Mouse (Mus musculus) ovary, postnatal 36 days (tissue): Measurements from ENCODE around the gene Klhdc4.

Experiments
- DNase-seq: peaks from one replicate; pipeline ENCODE4 v3.0.0; 2022; ENCODE audit warnings: low spot score, mixed read lengths

Klhdc4 gene

DNA sequence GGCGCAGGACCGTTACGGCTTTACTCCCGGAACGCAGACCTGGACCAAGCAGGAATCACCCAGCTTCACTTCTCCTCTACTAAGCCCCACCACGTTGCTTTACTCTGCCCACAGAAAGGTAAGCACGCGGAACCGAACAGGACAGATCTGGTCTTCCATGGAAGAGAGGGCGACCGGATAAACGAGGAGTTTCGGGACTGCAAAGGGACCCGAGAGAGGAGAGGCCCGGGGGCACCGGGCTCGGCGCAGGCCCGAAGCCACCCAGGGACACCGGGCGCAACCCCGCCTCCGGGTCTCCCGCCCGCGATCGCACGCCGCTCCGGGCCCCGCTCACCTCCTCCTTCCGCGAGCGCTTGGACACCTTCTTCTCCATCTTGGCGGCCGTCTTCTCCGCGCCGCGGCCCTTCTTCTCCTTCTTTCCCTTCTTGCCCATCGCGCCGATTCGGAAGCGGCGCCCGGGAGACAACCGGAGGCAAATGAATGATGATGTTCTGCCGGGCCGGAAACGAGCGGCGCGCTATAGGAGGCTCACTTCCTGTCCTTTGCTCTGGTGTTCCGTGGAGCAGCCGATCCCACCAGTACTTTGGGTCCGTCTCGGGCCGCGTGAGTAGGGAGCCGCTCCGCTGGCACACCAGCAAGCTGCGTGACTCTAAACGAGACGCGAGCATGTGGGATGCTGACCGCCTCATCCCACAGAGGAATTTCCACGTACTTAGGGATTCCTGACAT lies at the start of gene Klhdc4:
TSS of gene Klhdc4 (minus strand) at position 522 of the 729 bp plus-strand sequence.
- DNase-seq, result peak; percentile 85

DNA sequence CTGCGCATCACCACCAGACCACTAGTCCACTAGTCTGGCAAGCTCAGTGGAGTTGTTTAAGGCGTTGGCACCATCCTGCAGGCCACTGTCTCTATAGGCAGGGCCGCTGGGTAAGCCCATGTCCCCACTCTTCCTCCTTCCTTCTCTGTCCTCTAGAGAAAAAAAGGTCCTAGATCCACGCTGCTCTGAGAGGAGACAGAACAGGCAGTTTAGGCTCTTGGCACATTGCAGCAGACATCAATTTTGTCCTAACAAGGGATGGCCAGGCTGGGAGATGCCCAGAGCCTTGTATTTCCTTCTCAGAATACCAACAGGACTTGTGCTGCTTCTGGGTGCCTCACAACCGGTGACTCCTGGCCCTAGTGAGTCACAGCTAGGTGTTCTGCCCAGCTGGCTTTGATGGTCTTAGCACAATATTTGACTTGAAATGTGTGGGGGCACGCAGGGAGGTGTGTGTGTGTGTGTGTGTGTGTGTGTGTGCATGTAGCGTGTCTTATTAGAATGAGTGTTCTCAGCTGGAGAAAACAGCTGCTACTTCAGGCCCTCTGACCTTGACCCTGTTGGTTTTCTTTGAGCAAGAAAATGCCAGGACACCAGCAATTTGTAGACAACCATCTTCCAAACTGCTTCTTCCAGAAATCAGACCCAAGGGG lies 48.6 kb upstream of the Klhdc4 start:
- DNase-seq, result no peak

DNA sequence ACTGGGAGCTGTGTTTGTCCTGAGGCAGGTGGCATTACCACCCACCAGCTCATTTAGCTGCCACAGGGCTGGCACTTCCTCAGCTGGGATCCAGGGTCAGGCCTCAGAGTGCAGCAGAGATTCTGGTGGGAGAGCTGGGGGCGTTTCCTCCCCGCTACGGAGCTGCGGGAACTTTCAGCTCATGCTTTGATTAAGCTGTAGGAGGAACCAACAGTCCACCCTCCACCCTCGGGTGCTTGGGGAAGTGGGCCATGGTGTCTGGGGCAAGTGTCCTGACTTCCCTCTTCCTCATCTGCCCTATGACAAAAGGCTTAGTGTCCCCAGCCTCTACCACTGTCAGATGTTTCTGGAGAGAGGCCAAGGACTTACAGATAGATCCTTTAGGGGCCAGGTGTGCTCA lies 47.8 kb upstream of the Klhdc4 start:
- DNase-seq, result no peak

DNA sequence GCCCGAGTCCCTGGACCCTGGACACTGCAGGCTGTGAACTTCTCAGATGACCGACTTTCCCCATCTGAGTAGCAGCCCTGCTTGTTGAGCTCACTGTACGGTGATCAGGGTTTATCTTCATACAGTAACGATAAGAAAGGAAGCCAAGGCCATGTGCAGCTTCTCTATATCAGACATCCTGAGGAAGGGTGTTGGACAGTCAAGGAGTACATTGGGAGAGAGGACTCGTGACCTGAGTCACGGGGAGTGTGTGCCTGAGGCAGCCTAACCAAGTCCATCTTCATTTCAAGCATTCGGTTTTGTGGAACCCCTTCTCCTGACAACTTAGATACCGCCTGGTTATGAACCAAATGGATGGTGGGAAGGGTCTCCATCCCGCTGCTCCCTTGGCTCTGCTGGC lies 46.1 kb upstream of the Klhdc4 start:
- DNase-seq, result no peak

DNA sequence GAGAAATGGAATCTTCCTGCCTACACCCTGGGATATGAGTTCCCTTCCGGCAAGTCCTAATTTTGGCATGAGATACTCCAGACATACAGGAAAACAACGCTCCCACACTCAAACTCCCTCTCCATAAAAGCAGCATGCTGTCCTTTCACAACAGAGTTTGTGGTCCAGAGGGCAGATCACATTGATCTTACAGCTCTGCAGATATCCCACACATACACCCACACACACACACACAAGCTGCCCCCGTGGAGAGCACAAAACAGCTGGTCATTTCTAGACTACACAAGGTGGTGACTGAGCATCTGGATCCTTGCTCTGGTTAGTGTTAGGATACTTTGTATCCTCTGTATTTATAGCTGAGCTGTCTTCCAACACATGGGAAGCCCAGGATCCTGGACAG lies 45.7 kb upstream of the Klhdc4 start:
- DNase-seq, result no peak

DNA sequence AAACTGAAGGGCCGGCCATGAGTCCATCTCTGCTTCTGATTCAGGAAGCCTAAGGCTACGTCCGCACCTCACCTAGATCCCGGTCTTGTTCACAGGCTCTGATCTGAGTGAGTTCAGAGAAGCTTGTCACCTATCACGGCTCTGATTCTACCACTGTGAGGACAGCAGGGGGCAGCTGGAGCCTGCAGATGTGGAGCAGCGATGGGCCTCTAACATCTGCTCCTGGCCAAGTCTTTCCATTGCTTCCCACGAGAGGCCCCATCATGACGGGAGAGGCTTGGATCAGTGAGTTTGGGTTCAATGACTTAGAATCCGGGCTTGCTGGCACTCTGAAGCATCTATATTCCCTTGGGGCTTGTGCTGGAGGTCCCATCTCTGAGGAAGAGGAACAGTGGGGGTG lies 44.7 kb upstream of the Klhdc4 start:
- DNase-seq, result peak; percentile 69

DNA sequence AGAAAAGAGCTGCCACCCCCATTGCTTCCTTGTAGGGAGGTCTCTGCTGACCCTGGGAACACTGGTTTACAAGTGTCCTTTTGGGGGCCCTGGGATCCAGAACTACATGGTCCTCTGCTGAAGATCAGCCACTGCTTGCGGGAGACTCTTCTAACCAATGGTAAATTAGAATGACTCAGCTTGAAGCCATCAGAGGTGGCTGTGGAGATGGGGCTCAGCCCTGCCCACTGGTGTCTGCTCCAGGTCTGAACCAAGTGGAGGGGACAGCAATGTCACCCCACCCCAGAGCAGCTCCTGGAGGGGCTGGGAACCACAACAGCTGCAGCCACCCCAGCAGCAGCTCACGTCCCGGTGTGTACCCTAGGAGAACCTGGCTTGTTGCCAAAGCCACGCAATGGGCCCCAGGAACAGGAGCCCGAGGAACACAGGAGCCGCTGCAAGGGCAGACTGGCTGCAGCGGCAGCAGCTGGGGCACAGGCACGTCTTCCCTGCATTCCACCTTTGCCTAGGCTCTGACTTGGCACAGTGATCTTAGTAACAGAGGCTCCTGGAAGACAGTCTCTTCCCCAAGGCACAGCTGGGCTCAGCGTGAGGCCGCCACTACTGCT lies 42.6 kb upstream of the Klhdc4 start:
- DNase-seq, result no peak

DNA sequence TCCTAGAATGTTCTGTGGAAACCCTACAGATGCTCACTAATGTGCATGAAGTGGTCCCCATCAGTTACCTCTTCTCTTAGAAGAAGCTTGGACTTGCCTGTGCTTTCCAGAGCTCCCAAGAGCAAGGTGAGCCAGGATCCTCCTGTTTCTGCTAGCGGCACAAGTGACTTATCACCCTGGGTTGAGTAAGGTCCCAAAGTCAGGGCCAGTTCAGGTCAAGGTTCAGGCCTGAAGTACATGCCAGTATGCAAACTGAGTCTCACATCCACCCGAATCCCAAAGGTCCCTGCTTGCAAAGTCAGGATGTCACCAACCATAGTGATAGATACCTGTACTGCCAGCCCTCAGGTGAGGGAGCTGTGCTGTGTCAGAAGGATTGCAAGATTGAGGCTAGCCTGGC lies 40.8 kb upstream of the Klhdc4 start:
- no peak for DNase-seq

DNA sequence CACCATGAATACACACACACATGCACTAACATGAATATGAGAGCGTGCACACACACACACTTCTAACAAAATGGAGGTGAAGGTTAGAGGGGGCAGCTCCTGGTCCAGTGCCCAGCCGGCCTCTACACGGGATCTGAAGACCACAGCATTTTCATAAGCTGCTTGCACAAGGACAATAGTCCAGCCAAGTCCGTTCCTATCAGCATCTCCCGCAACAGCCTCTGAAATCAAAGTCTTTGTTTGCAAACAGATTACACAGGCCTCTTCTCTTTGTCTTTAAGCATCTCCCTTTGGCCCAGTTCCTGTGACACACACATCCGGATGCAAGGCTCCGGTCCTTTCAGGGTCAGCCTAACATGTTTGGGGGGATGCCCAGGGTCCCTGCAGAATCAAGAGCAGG lies 39.5 kb upstream of the Klhdc4 start:
- no peak for DNase-seq

DNA sequence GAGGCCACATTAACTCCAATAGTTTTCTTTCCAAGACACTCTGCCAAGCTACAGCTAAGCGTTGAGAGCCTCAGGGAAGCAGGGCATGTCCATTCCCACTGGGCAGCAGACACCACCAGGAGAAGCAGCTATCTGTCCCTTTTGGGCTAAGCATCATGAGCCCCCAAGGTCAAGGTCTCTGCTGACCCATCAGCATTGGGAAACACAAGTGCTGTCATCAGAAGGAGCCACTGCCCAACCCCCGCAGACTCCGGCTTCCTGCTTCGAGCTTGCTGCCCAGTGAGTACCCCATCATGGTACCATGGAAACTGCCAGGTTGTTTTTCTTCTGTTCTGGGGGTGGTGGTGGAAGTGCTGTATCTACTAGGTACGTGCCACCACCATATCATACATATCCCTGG lies 38.8 kb upstream of the Klhdc4 start:
- DNase-seq, result no peak

DNA sequence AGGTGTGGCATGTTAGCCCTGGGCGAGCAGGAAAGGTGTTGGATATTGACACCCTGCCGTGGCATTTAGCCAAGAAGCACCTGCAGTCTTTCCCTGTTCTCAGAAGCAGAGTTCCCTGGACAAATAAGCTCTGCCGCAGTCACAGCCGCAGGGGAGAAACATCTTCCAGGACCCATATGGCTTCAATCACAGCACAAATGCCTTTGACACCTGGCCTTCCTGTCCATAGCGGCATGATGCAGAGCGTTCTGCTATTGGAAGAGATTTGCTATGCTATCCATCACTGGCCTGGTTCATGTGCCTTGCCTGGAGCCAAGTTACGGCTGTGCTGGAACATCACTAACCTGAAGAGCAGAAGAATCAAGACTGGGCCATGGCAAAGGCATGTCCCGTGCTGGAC lies 36.0 kb upstream of the Klhdc4 start:
- DNase-seq, result no peak

DNA sequence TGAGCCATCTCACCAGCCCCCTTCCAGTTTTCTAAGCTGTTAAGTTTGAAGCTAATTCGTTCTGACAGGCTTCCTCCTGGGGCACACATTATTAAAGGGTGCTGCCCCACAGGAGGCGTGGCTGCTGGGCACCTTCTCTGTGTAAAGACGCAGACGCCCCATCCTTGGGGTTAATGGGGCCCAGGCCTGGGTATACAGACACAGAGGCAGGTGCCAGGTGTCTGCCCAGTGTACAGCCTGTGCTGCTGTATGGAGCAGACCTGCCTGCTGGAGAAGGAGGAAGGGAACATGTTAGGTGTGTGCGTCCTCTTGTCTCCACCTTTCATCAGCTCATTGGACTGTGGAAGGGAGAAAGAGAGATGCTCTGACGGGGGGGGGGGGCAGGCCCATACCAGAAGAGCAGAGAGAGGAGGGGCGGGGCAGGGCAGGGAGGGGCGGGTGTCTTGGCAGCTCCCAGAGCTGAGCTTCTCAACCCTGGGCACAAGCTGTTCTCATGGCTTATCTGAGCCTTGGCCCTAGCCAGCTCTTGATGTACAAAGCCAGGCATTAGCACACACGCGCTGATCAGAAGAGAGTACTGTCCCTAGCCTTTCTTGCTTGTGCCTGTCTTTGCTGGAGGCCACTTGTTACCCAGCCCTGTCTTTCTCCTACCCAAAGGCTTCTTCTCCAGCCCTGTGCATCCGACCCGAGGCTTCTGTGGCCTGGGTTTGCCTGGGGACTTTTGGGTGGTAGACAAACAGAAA lies 32.6 kb upstream of the Klhdc4 start:
- DNase-seq, result no peak

DNA sequence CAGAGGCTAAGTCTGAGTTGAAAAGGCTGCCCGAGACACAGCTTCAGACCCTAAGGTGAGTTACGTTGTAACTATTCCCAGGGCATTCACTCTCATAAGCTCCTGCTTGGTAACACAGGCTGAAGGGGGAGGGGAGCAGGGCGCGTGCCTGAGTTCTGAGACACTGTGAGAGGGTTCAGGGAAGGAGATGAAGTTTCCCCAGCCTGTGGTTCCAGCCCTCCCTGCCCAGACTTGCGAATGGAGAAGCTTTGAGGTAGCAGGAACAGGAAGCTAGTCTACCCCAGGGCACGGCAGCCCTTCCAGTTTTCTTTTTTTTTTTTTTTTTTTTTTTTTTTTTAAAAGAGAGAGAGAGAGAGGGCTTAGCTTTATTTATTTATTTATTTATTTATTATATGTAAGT lies 31.9 kb upstream of the Klhdc4 start:
- no peak for DNase-seq

DNA sequence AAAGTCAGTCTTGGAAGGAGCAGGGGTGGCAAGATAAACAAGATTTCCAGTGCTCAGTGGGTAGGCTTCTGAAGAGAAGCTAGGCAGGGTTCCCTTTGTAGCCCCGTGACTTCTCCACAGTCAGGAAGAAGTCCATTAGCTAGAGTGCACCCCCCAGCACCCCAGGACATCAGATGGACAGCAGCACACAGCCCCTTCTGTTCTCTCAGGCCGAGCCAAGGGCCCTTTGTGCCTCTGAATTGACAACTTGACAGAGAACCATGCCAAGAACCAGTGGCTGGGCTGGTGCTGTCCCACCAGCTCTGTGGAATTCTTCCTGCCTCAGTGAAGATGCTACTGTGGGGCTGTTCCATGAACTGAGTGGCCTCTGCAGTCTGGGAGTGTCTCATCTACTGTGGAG lies 28.4 kb upstream of the Klhdc4 start:
- no peak for DNase-seq

DNA sequence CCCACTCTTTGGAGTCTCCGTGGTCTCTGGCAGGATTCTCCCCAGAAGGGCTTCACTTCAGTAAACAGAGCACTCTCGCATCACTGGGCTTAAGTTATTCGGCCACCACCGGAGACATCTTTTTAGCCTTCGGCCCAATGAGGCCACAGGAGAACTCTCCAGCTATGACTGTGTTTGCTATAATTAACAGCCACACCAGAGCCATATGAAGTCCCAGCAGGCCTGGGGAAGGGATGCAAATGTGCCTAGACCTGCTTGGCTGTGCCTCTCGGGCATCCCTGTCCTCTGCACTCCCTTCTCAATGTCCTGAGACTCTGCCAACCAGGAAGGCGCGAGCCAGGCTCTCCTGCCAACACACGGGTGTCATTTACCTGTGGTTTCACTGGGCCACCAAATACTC lies 28.0 kb upstream of the Klhdc4 start:
- DNase-seq, result no peak

DNA sequence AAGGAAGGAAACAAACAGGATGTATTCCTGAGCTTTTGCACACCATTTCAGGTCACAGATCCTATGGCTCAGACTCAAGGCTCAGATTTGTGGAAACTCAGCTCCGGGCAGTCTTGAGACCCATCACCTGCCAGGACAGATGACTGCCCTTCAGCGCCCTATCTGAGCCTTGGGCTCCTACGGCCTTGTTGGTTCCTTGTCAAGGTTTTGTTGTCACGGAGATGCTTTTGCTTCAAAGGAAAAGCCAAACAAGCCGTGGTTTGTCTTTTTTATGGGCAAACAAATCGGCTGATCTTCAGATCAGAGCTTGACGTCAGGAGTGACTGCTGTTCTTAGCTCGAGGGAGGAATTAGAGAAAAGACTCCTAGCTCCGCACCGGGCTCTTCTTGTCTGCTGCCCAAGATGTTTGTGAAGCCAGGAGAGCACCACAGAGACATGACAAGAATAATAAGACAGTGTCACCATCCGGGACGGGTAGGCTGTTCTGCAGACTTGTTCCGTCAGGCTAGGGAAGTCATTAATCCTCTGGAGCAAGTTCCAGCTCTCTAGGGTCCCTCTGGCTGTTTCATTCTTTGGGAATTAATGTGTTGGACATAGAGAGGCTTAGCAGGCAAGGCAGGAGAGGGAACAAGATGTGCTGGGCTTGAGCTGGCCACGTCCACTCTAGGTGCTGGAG lies 26.8 kb upstream of the Klhdc4 start:
- DNase-seq, result no peak

DNA sequence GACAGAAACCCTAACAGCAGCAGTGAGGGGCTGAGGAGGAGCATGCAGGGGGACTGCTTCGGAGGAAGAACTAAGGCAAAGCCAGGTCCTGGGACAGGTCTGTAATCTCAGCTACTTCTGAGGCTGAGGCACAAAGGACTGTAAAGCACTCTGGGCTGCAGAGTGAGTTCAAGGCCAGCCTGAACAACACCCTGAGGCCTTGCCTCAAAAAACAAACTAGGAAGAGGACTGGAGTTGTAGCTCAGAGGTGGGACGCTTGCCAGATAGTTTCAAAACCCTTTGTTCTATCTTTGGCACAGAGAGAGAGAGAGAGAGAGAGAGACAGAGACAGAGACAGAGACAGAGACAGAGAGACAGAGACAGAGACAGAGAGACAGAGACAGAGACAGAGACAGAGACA lies 24.2 kb upstream of the Klhdc4 start:
- DNase-seq, result no peak

DNA sequence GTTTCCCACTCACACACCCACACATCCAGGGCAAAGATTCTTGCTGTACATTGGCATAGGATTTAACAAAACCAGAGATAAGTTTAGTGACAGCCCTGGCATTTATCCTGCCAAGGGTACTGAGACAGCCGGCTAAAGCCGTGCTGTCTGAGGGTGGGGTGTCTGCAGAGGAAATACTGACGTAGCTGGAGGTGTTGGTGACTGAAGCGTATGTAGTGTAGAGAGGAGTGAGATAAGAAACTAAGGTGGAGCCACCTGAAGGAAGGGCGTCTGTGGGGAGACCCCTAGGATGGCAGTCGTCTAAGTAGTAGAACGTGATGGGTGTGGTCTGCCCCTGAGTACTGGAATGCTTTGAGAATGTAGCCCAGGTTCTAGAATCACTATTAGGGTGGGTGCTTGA lies 23.1 kb upstream of the Klhdc4 start:
- DNase-seq, result peak; percentile 1

DNA sequence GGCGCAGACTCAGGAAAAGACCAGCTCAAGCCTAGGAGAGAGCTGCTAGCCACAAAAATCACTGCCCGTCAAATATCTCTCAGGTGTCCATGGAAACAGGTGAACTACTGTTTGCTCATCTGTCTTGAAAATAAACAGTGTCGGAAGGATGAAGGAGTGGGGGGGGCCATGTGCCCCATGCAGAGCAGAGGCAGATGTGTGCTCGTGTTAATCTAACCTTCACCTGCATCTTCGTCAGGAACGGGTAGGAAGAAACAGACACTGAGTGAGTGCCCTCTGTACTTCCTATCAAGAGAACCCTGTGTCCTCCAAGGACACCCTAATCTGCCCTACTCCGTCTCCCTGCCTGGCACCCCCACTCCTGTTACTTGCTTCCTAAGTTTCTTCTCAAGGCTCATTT lies 22.3 kb upstream of the Klhdc4 start:
- DNase-seq, result peak; percentile 12

DNA sequence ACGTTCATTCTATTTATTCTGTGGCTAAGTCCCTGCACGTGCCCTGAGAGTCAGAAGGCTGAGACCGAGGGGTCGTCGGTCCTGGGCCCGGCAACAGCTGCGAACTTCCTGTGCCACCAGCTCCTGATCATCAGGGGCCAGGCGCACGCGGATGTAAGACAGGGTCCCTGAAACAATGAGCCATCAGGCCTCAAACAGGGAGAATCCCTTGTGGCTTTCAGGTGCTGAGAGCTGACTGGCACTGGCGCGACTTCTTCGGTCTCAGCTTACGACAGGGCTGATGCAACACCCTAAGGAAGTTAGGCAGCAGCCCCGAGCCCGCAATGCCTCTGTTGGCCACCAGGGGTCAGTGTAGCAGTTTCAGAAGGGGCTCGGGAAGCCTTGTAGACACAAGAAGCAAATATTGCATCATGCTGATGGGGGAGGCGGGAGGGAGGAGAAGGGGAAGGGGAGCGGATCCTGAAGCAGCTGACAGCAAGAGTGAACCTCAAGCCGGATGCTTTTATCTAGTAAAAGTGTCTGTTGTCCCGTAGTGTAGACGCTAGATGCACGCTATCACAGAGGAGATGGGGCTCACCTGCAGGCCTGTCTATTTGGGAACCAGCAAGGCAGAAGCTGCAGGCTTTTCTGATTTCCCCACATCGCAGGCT lies 21.6 kb upstream of the Klhdc4 start:
- peak; percentile 93 for DNase-seq

DNA sequence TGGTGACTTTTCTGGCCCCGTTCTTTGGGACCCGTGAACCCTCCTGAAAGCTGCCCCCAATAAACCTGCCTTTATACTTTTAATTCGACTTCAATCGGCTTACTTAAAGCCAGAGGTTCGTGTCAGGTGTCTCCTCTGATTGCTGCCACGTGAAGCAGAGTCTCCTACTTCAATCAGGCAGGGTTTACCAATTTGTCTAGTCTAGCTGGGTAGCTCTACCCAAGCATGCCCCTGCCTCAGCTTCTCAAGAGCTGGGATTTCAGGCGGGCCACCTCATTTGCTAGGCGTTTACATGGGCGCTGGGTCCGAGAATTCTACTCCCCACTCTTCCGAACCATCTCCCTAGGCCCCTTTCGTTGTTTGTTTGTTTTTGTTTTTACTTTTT lies 21.1 kb upstream of the Klhdc4 start:
- no peak for DNase-seq

DNA sequence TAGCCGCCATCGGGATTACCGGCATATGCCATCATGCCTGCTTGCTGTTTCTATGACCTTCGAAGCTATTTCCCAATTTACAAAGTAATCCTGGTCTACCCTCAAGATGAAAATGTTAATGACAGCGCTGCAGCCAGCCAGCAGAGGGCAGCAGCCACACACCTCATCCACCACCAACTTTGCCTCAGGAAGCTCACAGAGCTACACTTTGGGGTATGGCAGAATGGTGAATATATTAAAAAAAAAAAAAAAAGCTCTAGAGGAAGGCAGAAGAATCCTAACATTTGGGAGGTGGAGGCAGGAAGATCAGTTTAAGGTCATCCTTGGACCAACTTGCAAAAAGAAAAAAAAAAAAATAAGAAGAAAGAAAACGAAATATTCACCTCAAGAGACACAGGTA lies 20.6 kb upstream of the Klhdc4 start:
- DNase-seq, result peak; percentile 70
